Mouse (Mus musculus) E14TG2a.4 (cell line): Measurements from ENCODE around the gene Ube2f.

Experiments used
- CTCF ChIP-seq: conservative IDR thresholded peaks from 2 replicates; pipeline ENCODE4 v1.5.1; 2014; ENCODE audit warnings: low read length
- NANOG ChIP-seq: IDR thresholded peaks from 2 replicates; pipeline ENCODE4 v1.6.1; 2014; ENCODE audit warnings: borderline replicate concordance, low read length, mixed read lengths
- POU5F1 ChIP-seq: IDR thresholded peaks from 2 replicates; pipeline ENCODE4 v1.6.1; 2014; ENCODE audit warnings: low read length, borderline replicate concordance

DNA sequence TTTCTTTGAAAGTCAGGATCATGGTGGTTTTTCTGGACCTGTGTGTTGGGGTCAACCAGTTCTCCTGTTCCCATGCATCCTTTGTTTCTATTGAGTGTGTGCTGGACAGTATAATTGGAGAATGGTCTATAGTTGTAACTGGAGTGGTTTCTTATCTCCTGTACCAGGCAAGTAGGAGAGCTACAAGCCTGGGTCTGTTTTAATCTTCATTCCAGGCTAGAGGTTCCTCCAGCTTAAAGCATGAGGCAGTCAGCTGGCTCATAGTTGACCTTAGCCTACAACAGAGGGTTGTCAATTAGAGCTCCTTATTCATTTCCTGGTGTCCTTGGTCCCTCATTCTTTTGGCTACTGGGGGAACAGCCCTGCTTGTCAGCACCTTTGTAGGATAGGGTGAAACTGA lies 83.5 kb downstream of the Ube2f start:
- TF ChIP-seq CTCF, result no peak
- TF ChIP-seq POU5F1, result no peak
- TF ChIP-seq NANOG, result no peak
